Mouse (Mus musculus) Patski (cell line): ENCODE results near the gene Arl15. TPM values are rescaled to one million over a fixed set of nuclear protein-coding genes. Genes with fewer than 3 reads are reported as not detected.

ENCODE experiments used
- ATAC-seq: fragments of 100-300 bp; one replicate; pipeline ENCODE4 v1.8.0; 2021
- CTCF ChIA-PET: fragments of 350-600 bp; sonication (Branson Sonifier 250); formaldehyde crosslinking; loops from one replicate; lab custom pipeline; 2022; ENCODE audit warnings: inconsistent platforms; lab: Charles Lee
- POLR2A ChIA-PET: fragments of 350-600 bp; sonication (Branson Sonifier 250); formaldehyde crosslinking; loops from one replicate; lab custom pipeline; 2022; ENCODE audit warnings: antibody characterized with exemption, inconsistent platforms; lab: Charles Lee
- DNase-seq: peaks from one replicate; pipeline ENCODE4 v3.0.0-alpha.2; 2011; ENCODE audit warnings: low read depth, low spot score
- H3K27me3 ChIP-seq: fragments of 371-371 bp; one replicate; pipeline ENCODE4 v1.5.1; 2021
- CTCF ChIP-seq: fragments of 100-300 bp; IDR thresholded peaks from one replicate; pipeline ENCODE4 v1.5.1; 2021
- in situ Hi-C: fragments of 300-500 bp; cut with MboI; formaldehyde crosslinking; loops from 3 replicates; pipeline ENCODE4 v1.11.1; 2018; ENCODE audit warnings: low pct_unique_long_range_greater_than_20kb, mixed read lengths
- polyA plus RNA-seq: library from polyadenylated mRNA; unstranded; gene quantifications from one replicate; pipeline ENCODE4 v1.2.3, GENCODE M21; 2021

The Arl15 gene
- polyA plus RNA-seq, 1 experiment from 2014 or later, result 35.2 TPM

GRCm38 (mm10) chr13:114123391-114123790 lies 329.1 kb downstream of the Arl15 start:
- no peak for ATAC-seq
- in situ Hi-C loops, result no loop called here

GRCm38 (mm10) chr13:114124385-114124784 lies 330.1 kb downstream of the Arl15 start:
- DNase-seq, result no peak
- in situ Hi-C loops, result no loop called here
- TF ChIP-seq CTCF, result no peak
- no peaks in the 10 kb centered on the region for H3K27me3 ChIP-seq
- ATAC-seq, result no peak
- POLR2A ChIA-PET, result no interaction called here
- CTCF ChIA-PET, result interaction anchor here (0.7 to 1.5 kb wide), 2 partner anchors 14 to 33 kb away, joined by 3 read pairs; no protein-coding TSS in a partner anchor

More at GRCm38 (mm10) chr13:114123391-114123790, 329.1 kb downstream of the Arl15 start:
- TF ChIP-seq CTCF, result no peak
- DNase-seq, result no peak
- ChIA-PET CTCF (interaction anchor here (0.7 to 1.5 kb wide), 2 partner anchors 15 to 32 kb away, joined by 3 read pairs; no protein-coding TSS in a partner anchor), POLR2A (no interaction called here)
- no peaks in the 10 kb centered on the region for H3K27me3 ChIP-seq

GRCm38 (mm10) chr13:114124991-114125390 lies 330.7 kb downstream of the Arl15 start:
- no peaks in the 10 kb centered on the region for H3K27me3 ChIP-seq
- no peak for ATAC-seq
- in situ Hi-C loops, result no loop called here

GRCm38 (mm10) chr13:114128366-114128765 lies 334.1 kb downstream of the Arl15 start:
- ATAC-seq (no peak), DNase-seq (no peak)
- ChIA-PET POLR2A (no interaction called here), CTCF (no interaction called here)
- in situ Hi-C loops, result no loop called here
- H3K27me3 ChIP-seq, result no peaks in the 10 kb centered on the region
- TF ChIP-seq CTCF, result peak; percentile 47

More at GRCm38 (mm10) chr13:114124991-114125390, 330.7 kb downstream of the Arl15 start:
- no peak for TF ChIP-seq CTCF
- no peak for DNase-seq
- ChIA-PET POLR2A (no interaction called here), CTCF (interaction anchor here (0.7 to 1.5 kb wide), 2 partner anchors 13 to 33 kb away, joined by 3 read pairs; no protein-coding TSS in a partner anchor)

- ATAC-seq, result no peak
- in situ Hi-C loops, result no loop called here
- ChIA-PET CTCF (no interaction called here), POLR2A (no interaction called here)
- DNase-seq, result no peak
- no peak for TF ChIP-seq CTCF
- no peaks in the 10 kb centered on the region for H3K27me3 ChIP-seq
Measured at GRCm38 (mm10) chr13:114129986-114130385, 335.7 kb downstream of the Arl15 start.

- ATAC-seq (no peak), DNase-seq (no peak)
- ChIA-PET CTCF (no interaction called here), POLR2A (no interaction called here)
- no peak for TF ChIP-seq CTCF
- H3K27me3 ChIP-seq, result no peaks in the 10 kb centered on the region
- in situ Hi-C loops, result no loop called here
Measured at GRCm38 (mm10) chr13:114130566-114131319, 336.4 kb downstream of the Arl15 start.

GRCm38 (mm10) chr13:114138921-114139320 lies 344.6 kb downstream of the Arl15 start:
- ATAC-seq, result no peak
- ChIA-PET CTCF (interaction anchor here (1.0 kb wide), 1 partner anchor 15 kb away, joined by 3 read pairs; no protein-coding TSS in a partner anchor), POLR2A (interaction anchor here (0.5 kb wide), 1 partner anchor 276 kb away, joined by 7 read pairs; no protein-coding TSS in a partner anchor)
- no peaks in the 10 kb centered on the region for H3K27me3 ChIP-seq
- in situ Hi-C loops, result no loop called here
- DNase-seq, result no peak
- no peak for TF ChIP-seq CTCF

GRCm38 (mm10) chr13:114139570-114139969 lies 345.3 kb downstream of the Arl15 start:
- H3K27me3 ChIP-seq, result no peaks in the 10 kb centered on the region
- ChIA-PET POLR2A (no interaction called here), CTCF (no interaction called here)
- in situ Hi-C loops, result no loop called here
- no peak for ATAC-seq
- TF ChIP-seq CTCF, result no peak
- no peak for DNase-seq

GRCm38 (mm10) chr13:114142826-114143225 lies 348.5 kb downstream of the Arl15 start:
- ChIA-PET POLR2A (no interaction called here), CTCF (no interaction called here)
- TF ChIP-seq CTCF, result no peak
- ATAC-seq (no peak), DNase-seq (no peak)
- in situ Hi-C loops, result no loop called here
- H3K27me3 ChIP-seq, result no peaks in the 10 kb centered on the region

GRCm38 (mm10) chr13:114143247-114143646 lies 348.9 kb downstream of the Arl15 start:
- no peak for DNase-seq
- in situ Hi-C loops, result no loop called here
- ATAC-seq, result no peak
- TF ChIP-seq CTCF, result no peak
- CTCF ChIA-PET, result no interaction called here
- POLR2A ChIA-PET, result no interaction called here
- no peaks in the 10 kb centered on the region for H3K27me3 ChIP-seq
